Mouse (Mus musculus) left cerebral cortex, postnatal 14 days (tissue): Measurements from ENCODE around the gene Ywhag. TPM values are rescaled to one million over a fixed set of nuclear protein-coding genes. Genes with fewer than 3 reads are reported as not detected.

ENCODE experiments used
- DNase-seq, 2 experiments: peaks; one replicate each; pipeline ENCODE4 v3.0.0; 2021 to 2022; ENCODE audit warnings: low spot score in 2 of 2, mixed read lengths in 1 of 2
- intact Hi-C: fragments of 180-260 bp; cut with DNase I; formaldehyde crosslinking; loops from one replicate; pipeline ENCODE4 v1.15.1; 2025
- total RNA-seq, 2 experiments: library from RNA; stranded (reverse); gene quantifications; 2 replicates each; pipeline ENCODE4 v1.2.3; 2021

Gene Ywhag
- total RNA-seq, 2 experiments from 2014 or later: 1,469 to 1,528 TPM

GRCm38 (mm10) chr5:135919902-135920301 is 14.5 kb downstream of the Ywhag start:
- intact Hi-C loops: no loop called here
- no peak for DNase-seq

DNA sequence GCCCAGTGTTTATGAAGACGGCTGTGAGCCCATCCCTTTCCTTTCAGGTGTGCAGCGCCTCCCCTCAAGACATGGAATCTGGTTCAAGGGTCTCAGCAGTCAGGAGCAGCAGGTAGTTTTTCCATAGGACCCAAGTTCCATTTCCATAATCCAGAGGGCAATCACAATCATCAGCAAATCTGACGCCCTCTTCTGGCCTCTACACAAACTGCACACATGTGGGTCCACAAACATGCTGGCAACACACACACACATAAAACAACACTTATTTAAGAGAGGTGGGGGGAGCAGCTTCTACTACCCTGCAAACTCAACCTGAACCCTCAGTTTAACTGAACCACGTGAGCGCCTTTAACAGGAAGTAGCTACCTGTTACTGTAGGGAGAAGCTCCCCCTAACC is 15.8 kb downstream of the Ywhag start:
- intact Hi-C loops: no loop called here
- no peak for DNase-seq

- no peak for DNase-seq
- intact Hi-C loops: no loop called here
Observed at GRCm38 (mm10) chr5:135918059-135918437, 16.4 kb downstream of the Ywhag start.

DNA sequence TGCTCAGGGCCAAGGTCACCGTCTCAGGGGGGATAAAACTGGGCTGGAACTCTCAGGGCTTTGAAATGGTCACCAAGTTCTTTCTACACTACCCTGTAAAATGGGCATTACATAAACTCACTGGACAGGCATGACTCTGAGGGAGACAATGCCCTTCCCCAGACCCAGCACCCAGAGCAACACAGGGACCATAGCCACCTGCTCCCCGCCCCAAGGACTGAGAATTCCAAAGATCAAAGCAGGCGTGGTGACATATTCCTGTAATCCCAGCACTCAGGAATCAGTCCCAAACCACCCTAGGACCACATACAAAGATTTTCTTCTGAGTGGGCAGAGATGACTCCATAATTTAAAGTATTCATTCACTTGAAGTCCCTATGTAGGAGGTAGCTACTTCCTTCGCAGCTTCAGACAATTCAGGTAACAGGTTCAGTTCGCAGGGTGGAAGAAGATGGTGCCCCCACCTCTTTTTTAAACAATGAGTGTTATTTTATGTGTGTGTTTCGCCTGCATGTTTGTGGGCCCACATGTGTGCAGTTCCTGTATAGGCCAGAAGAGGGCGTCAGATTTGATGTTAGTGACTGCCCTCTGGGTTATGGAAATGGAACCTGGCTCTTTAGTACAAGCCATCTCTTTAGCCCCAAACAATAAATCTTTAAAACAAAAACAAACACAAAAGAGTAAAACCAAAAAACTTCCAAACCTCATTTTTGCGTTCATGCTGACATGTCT is 16.9 kb downstream of the Ywhag start:
- no peak for DNase-seq
- intact Hi-C loops: no loop called here

- intact Hi-C loops: no loop called here
- no peak for DNase-seq
Observed at GRCm38 (mm10) chr5:135916601-135917000, 17.8 kb downstream of the Ywhag start.

GRCm38 (mm10) chr5:135916051-135916565 is 18.3 kb downstream of the Ywhag start:
- no peak for DNase-seq
- intact Hi-C loops: no loop called here

DNA sequence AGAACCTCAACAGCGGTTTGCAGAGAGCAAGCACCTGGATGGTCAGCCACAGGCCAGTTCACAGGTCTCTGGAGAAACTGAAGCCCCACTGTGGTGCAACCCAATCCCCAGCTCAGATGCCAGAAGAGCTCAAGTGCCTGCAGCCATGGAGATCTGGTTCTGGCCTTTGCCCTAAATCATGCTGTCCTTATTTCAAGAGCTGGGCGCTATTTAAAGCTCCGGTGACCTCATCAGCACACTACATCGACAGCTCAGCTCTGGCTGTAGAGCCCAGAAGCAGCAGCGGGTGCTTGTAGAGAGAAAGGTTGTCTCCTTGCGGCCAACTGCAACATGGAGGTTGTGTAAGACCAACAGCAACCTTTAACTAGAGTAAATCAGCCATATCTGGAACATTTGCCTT is 20.3 kb downstream of the Ywhag start:
- DNase-seq: no peak
- intact Hi-C loops: no loop called here

GRCm38 (mm10) chr5:135913201-135913600 is 21.2 kb downstream of the Ywhag start:
- DNase-seq: no peak
- intact Hi-C loops: no loop called here

DNA sequence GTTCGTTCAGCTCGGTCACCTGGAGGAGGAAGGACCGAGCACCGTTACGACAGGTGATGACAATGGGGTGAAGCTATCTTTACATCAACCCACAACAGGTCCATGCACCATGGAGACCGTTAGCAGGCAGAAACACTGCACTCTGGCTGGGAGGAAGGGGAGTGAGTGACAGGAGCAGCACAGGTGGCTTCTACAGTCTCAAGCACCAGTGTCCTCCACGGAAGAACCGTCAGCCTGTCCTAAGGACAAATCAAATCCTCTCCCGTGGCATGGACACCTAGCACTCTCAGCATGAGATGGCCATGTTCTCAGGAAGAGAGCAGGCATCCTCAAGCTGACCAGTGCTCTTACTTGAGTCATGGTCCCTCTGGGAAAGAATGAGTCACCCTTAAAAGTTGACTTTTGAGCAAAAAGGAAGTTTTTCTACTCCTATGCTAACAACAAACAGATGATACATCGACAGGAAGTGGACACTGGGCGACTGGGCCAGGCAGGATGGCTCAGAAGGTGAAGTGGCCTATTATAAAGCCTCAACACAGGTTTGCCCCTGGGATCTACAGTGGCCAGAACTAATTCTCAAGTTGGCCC is 22.7 kb downstream of the Ywhag start:
- DNase-seq: no peak
- intact Hi-C loops: no loop called here

DNA sequence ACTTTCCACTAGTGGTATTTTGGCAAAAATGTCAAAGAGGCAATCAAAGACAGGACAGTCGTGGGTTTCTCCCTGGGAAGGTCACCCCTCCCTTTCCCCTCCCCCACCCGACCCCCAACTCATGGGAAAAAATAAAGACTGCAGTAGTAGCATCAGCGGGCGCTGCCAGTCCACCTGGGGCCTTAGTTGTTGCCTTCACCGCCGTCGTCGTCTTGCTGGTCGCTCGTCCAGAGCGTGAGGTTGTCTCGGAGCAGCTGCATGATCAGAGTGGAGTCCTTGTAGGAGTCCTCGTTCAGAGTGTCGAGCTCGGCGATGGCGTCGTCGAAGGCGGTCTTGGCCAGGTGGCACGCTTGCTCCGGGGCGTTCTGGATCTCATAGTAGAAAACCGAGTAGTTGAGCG is 23.6 kb downstream of the Ywhag start:
- no peak for DNase-seq
- intact Hi-C loops: no loop called here

DNA sequence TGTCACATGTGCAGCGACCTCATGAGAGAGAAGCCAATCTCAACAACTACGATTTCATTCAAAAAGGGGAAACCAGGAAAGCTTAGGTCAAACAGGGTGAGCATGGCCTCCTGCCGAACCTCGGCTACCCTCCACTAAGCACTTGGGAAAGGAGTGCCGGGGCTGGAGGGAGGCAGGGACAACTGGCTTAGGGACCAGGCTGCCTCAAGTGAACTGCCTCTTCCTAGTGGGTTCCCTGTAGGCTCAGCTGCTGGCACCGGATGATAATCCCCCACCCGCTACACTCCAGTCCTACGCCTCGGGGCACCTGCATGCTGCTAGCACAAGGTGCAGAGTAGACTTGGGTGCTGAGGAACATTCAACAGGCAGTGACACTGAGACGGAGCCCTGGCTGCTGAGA is 24.8 kb downstream of the Ywhag start:
- intact Hi-C loops: no loop called here
- DNase-seq: no peak

- no peak for DNase-seq
- intact Hi-C loops: no loop called here
Observed at GRCm38 (mm10) chr5:135908989-135909388, 25.4 kb downstream of the Ywhag start.

GRCm38 (mm10) chr5:135908185-135908584 is 26.2 kb downstream of the Ywhag start:
- peak in 1 of 2 experiments; percentile 51 for DNase-seq
- intact Hi-C loops: no loop called here

- no peak for DNase-seq
Observed at GRCm38 (mm10) chr5:135907256-135907655, 27.2 kb downstream of the Ywhag start.

GRCm38 (mm10) chr5:135906846-135907245 is 27.6 kb downstream of the Ywhag start:
- intact Hi-C loops: no loop called here
- no peak for DNase-seq

More at GRCm38 (mm10) chr5:135907256-135907655, 27.2 kb downstream of the Ywhag start:
- intact Hi-C loops: no loop called here

GRCm38 (mm10) chr5:135905320-135906225 is 28.8 kb downstream of the Ywhag start:
- no peak for DNase-seq
- intact Hi-C loops: loop anchor here (2.0 kb wide), 1 partner anchor 29 kb away; the partner anchor contains the start of gene Ywhag

GRCm38 (mm10) chr5:135904259-135904658 is 30.2 kb downstream of the Ywhag start:
- intact Hi-C loops: loop anchor here (2.0 to 5.0 kb wide), 3 partner anchors 31 to 158 kb away; partner anchors contain the start of gene Ywhag
- DNase-seq: no peak

- intact Hi-C loops: loop anchor here (2.0 to 5.0 kb wide), 3 partner anchors 31 to 159 kb away; partner anchors contain the start of gene Ywhag
- peak; percentile 94 to 96 for DNase-seq
Observed at GRCm38 (mm10) chr5:135903551-135904151, 30.8 kb downstream of the Ywhag start.

- intact Hi-C loops: loop anchor here (5.0 kb wide), 2 partner anchors 59 to 159 kb away; no protein-coding TSS in a partner anchor
- no peak for DNase-seq
Observed at GRCm38 (mm10) chr5:135903058-135903457, 31.4 kb downstream of the Ywhag start.
